Mouse (Mus musculus) kidney, adult 10 weeks (tissue): ENCODE data around the gene Zglp1. TPM values are rescaled to one million over a fixed set of nuclear protein-coding genes. Genes with fewer than 3 reads are reported as not detected.

ENCODE experiments used
- polyA plus RNA-seq: library from polyadenylated mRNA; stranded (reverse); fragments of 350-450 nt; fragmentation: Illumina TruSeq; extraction: RNeasy Lipid Tissue Mini Kit (QIAGEN cat#74804); gene quantifications from one replicate; pipeline ENCODE4 v1.2.3, GENCODE M21; 2014; ENCODE audit warnings: low read depth, low replicate concordance

The Zglp1 gene
- not detected for polyA plus RNA-seq

GRCm38 (mm10) chr9:21067006-21067684 is at the start of gene Zglp1:
Gene Zglp1, minus strand, starts transcription at chr9:21067093.

GRCm38 (mm10) chr9:21091707-21092320 is 24.9 kb upstream of the Zglp1 start, which contains the start of the genes Gm38431 and Raver1:
Gene Gm38431, minus strand, starts transcription at chr9:21091997.
Gene Raver1, minus strand, starts transcription at chr9:21092008.

DNA sequence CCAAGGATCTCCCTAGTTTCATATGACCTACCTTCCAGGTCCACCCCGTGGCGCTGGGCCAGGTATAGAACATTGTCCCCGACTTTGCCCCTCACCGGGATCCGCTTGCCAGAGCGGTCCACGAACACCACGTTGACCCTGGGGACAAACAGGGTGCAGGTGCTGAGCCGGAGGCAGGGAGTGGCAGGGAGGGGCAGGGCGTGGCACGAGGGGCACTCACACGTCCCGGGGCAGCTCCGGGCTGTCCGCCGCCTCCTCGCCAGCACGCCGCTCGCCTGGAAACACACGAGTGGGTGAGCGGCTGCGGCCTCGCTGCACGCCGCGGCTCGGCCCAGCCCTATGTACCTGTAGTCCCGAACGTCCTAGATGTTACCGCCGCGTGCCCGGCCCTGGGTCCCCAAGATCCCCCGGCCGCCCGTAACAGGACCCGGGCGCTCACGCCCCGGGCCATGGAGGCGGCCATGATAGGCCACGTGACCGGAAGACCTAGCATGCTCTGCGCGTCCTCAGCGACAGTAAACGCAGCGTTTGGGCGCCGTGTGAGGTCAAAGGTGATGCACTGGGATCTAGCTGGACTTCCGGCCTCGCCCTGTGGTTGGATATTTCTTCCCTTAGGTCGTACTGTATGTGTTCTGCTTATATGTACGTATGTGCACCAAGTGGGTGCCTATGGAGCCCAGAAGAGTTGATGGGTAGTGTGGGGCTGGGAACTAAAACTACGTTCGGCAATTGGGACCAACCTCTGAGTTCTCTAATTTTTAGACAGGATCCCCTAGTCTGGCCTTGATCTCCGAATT is 6.3 kb upstream of the Zglp1 start, which contains the start of the genes Gm49373 and Fdx1l:
Gene Gm49373 (minus strand): TSS at position 53 of the 797 bp plus-strand sequence.
Gene Fdx1l (minus strand): TSS at position 571 of the 797 bp plus-strand sequence.

GRCm38 (mm10) chr9:21031896-21032351 is 35.0 kb downstream of the Zglp1 start, which contains the start of gene Icam5:
Gene Icam5, plus strand, starts transcription at chr9:21032073.

GRCm38 (mm10) chr9:21029291-21030054 is 37.4 kb downstream of the Zglp1 start, which contains the start of gene Icam4:
Gene Icam4, plus strand, starts transcription at chr9:21029373.

GRCm38 (mm10) chr9:21015571-21016130 is 51.2 kb downstream of the Zglp1 start, which contains the start of gene Icam1:
Gene Icam1, plus strand, starts transcription at chr9:21015985.

Other genes starting within 250 kb of the Zglp1 start
- gene Rdh8, start 248.6 kb downstream of the Zglp1 start, polyA plus RNA-seq, result not detected
- gene A230050P20Rik, start 198.5 kb downstream of the Zglp1 start, polyA plus RNA-seq, result 2.0 TPM
- gene Angptl6, start 187.4 kb downstream of the Zglp1 start, polyA plus RNA-seq, result not detected
- not detected for gene Ppan, start 178.9 kb downstream of the Zglp1 start, polyA plus RNA-seq
- gene Eif3g, start 168.5 kb downstream of the Zglp1 start, polyA plus RNA-seq, result 22.3 TPM
- 2.7 TPM for gene Dnmt1, start 107.2 kb downstream of the Zglp1 start, polyA plus RNA-seq
- gene S1pr2, start 90.3 kb downstream of the Zglp1 start, polyA plus RNA-seq, result 0.24 TPM
- gene Mrpl4, start 64.4 kb downstream of the Zglp1 start, polyA plus RNA-seq, result 0.40 TPM
- gene Icam1, start 51.1 kb downstream of the Zglp1 start, polyA plus RNA-seq, result 5.3 TPM
- gene Icam4, start 37.7 kb downstream of the Zglp1 start, polyA plus RNA-seq, result not detected
- not detected for gene Icam5, start 35.0 kb downstream of the Zglp1 start, polyA plus RNA-seq
- not detected for gene Gm49373, start 6.0 kb upstream of the Zglp1 start, polyA plus RNA-seq
- gene Fdx1l, start 6.5 kb upstream of the Zglp1 start, polyA plus RNA-seq, result 0.69 TPM
- gene Gm38431, start 24.9 kb upstream of the Zglp1 start, polyA plus RNA-seq, result 0.73 TPM
- gene Raver1, start 24.9 kb upstream of the Zglp1 start, polyA plus RNA-seq, result 4.5 TPM
- gene Tyk2, start 64.2 kb upstream of the Zglp1 start, polyA plus RNA-seq, result 2.0 TPM
- gene Cdc37, start 82.9 kb upstream of the Zglp1 start, polyA plus RNA-seq, result 9.0 TPM
- gene Pde4a, start 98.6 kb upstream of the Zglp1 start, polyA plus RNA-seq, result 0.93 TPM
- 7.0 TPM for gene Keap1, start 172.3 kb upstream of the Zglp1 start, polyA plus RNA-seq
- gene S1pr5, start 181.3 kb upstream of the Zglp1 start, polyA plus RNA-seq, result not detected
- 1.3 TPM for gene Atg4d, start 198.2 kb upstream of the Zglp1 start, polyA plus RNA-seq
- gene Kri1, start 220.9 kb upstream of the Zglp1 start, polyA plus RNA-seq, result 3.3 TPM
- 3.2 TPM for gene Cdkn2d, start 224.3 kb upstream of the Zglp1 start, polyA plus RNA-seq
- gene Ap1m2, start 245.2 kb upstream of the Zglp1 start, polyA plus RNA-seq, result 3.4 TPM